13 mouse cellular contexts compared by ENCODE assay signal in genomic region chr10:60349644-60350043, GRCm38 (mm10). TPM values are rescaled to one million over a fixed set of nuclear protein-coding genes. Genes with fewer than 3 reads are reported as not detected.
DNase-seq lines count a peak whose midpoint lies in the region; ATAC-seq and TF ChIP-seq lines count a peak whose summit lies in the region.
"Had no signal": no experiment of that assay in that cellular context is flagged by ENCODE, and none has a peak within 500 bp of the region (broad histone marks: within the 10 kb centered on the region; RNA-seq: fewer than 3 reads in every experiment).

No protein-coding gene starts in this region.

- DNase-seq in layer of hippocampus, adult 2 months (ENCODE audit: low spot score in 2 of 2), result no peak
- no peak for DNase-seq in layer of hippocampus, postnatal 36 days
- no peak for DNase-seq in layer of hippocampus, adult 9-11 months
- no peak for DNase-seq in natural killer cell, adult 2 months (ENCODE audit: low spot score in 2 of 2)
- DNase-seq in hindbrain, embryonic 14.5 days (ENCODE audit: low spot score), result no peak
- DNase-seq: right cerebral cortex, adult 18-20 months had no signal

- peak; percentile 64 for ATAC-seq in erythroid progenitor cell, adult 5-6 weeks (replicated peaks; ENCODE audit: low FRiP score, poor library complexity, severe bottlenecking)
- ATAC-seq in liver, embryonic 16.5 days (ENCODE audit: low read depth), result peak; percentile 70
- ATAC-seq in hindbrain, embryonic 14.5 days (ENCODE audit: low FRiP score), result no peak
- ATAC-seq: hindbrain, embryonic 16.5 days had no signal

- no peak for TF ChIP-seq POLR2A in bone marrow macrophage, adult 2 months (IDR thresholded peaks at IDR 0.05; ENCODE audit: borderline replicate concordance, low read depth, low read length)

- no peak for TF ChIP-seq CTCF in layer of hippocampus, adult 2 months (conservative IDR thresholded peaks at IDR 0.05)
- TF ChIP-seq CTCF in bone marrow macrophage, adult 2 months (IDR thresholded peaks at IDR 0.05; ENCODE audit: low read depth, low read length), result no peak

- peaks cover 42% of the 10 kb centered on the region for H3K4me1 ChIP-seq in bone marrow macrophage, adult 2 months (ENCODE audit: control insufficient read depth, insufficient read depth, low read length)
- H3K4me1 ChIP-seq in liver, embryonic 16.5 days (ENCODE audit: control insufficient read depth, low read depth, low read length), result peaks cover 60% of the 10 kb centered on the region
- peaks cover 16% of the 10 kb centered on the region for H3K4me1 ChIP-seq in hindbrain, embryonic 14.5 days (replicated peaks; ENCODE audit: control insufficient read depth, insufficient read depth, low read length)

- H3K9me3 ChIP-seq in liver, embryonic 16.5 days (replicated peaks; ENCODE audit: control insufficient read depth, low read length), result no peaks in the 10 kb centered on the region
- 0 out of 2 replicates have a peak, but pooled peaks cover 3% of the 10 kb centered on the region for H3K9me3 ChIP-seq in hindbrain, embryonic 14.5 days (ENCODE audit: control insufficient read depth, low read length)
- H3K9me3 ChIP-seq: forebrain, embryonic 10.5 days had no signal

- H3K4me3 ChIP-seq in layer of hippocampus, adult 2 months, result no peak overlapping the region; the same call in 1 of the 2 replicates
- peak overlapping the region; percentile 56 for H3K4me3 ChIP-seq in bone marrow macrophage, adult 2 months (ENCODE audit: insufficient read depth, low read length)
- H3K4me3 ChIP-seq in liver, embryonic 16.5 days (ENCODE audit: low read depth, low read length), result peak overlapping the region; percentile 78
- no peak overlapping the region for H3K4me3 ChIP-seq in hindbrain, embryonic 14.5 days (replicated peaks; ENCODE audit: low read length)
- H3K4me3 ChIP-seq: forebrain, embryonic 10.5 days had no signal

- 50% methylated on average over 5 of the region's 5 CpGs for WGBS in liver, embryonic 16.5 days (ENCODE audit: insufficient replicate concordance)
- 93% methylated on average over 5 of the region's 5 CpGs for WGBS in hindbrain, embryonic 14.5 days

- no peaks in the 10 kb centered on the region for H3K36me3 ChIP-seq in liver, embryonic 16.5 days (ENCODE audit: control insufficient read depth, insufficient read depth)
- no peaks in the 10 kb centered on the region for H3K36me3 ChIP-seq in hindbrain, embryonic 14.5 days (replicated peaks; ENCODE audit: control insufficient read depth, insufficient read depth)
- H3K36me3 ChIP-seq: forebrain, embryonic 10.5 days had no signal

- H3K27me3 ChIP-seq in liver, embryonic 16.5 days (ENCODE audit: control insufficient read depth, insufficient read depth, low read depth, low read length), result no peaks in the 10 kb centered on the region
- H3K27me3 ChIP-seq in hindbrain, embryonic 14.5 days (ENCODE audit: control insufficient read depth, insufficient read depth, low read length), result peaks cover 17% of the 10 kb centered on the region

- peak overlapping the region; percentile 90 for H3K9ac ChIP-seq in liver, embryonic 16.5 days (ENCODE audit: low read depth, low read length)
- H3K9ac ChIP-seq in hindbrain, embryonic 14.5 days, result no peak overlapping the region

- H3K4me2 ChIP-seq in liver, embryonic 16.5 days (ENCODE audit: low read depth, low read length), result peak overlapping the region; percentile 83
- no peak overlapping the region for H3K4me2 ChIP-seq in hindbrain, embryonic 14.5 days (replicated peaks)

- peak overlapping the region; percentile 83; the same call in 1 of the 2 replicates for H3K27ac ChIP-seq in layer of hippocampus, adult 2 months
- H3K27ac ChIP-seq in bone marrow macrophage, adult 2 months (ENCODE audit: insufficient read depth, low read depth, low read length), result peak overlapping the region; percentile 95
- H3K27ac ChIP-seq in liver, embryonic 16.5 days (ENCODE audit: low read length), result peak overlapping the region; percentile 92
- no peak overlapping the region for H3K27ac ChIP-seq in hindbrain, embryonic 14.5 days

RNA-seq across cellular contexts. Expression of gene Vsir, which starts 3.0 kb away (rescaled TPM):
- 10 to 100 TPM; 17.6 to 23.2 TPM for total RNA-seq in layer of hippocampus, adult 2 months (2021)
- 10 to 100 TPM; 19.8 to 22.9 TPM for total RNA-seq in layer of hippocampus, postnatal 36 days (2021)
- 536 and 666 TPM in 2 replicates for polyA plus RNA-seq in bone marrow macrophage, adult 2 months (2012; ENCODE audit: insufficient read depth, insufficient read length, missing spikeins)
- total RNA-seq in erythroid progenitor cell, adult 5-6 weeks (2015; ENCODE audit: low replicate concordance), result 84.7 and 114 TPM in 2 replicates
- 84.7 and 147 TPM in 2 replicates for total RNA-seq in erythroid progenitor cell, adult 5-6 weeks (2017; ENCODE audit: low replicate concordance)
- 11.9 and 12.4 TPM in 2 replicates for polyA plus RNA-seq in liver, embryonic 16.5 days (2015; fragmentation: Nextera tagmentation; extraction: Ambion mirVana)
- 2.5 and 2.7 TPM in 2 replicates for polyA plus RNA-seq in hindbrain, embryonic 14.5 days (2014; fragmentation: Nextera tagmentation; extraction: Ambion mirVana)

RNA-seq across cellular contexts. Expression of gene Gm17455, which starts 49.9 kb away (rescaled TPM):
- not detected for total RNA-seq in layer of hippocampus, adult 2 months (2021)
- not detected for total RNA-seq in layer of hippocampus, postnatal 36 days (2021)
- not detected in 2 replicates for polyA plus RNA-seq in bone marrow macrophage, adult 2 months (2012; ENCODE audit: insufficient read depth, insufficient read length, missing spikeins)
- total RNA-seq in erythroid progenitor cell, adult 5-6 weeks (2015; ENCODE audit: low replicate concordance), result not detected in 2 replicates
- not detected in 2 replicates for total RNA-seq in erythroid progenitor cell, adult 5-6 weeks (2017; ENCODE audit: low replicate concordance)
- polyA plus RNA-seq in liver, embryonic 16.5 days (2015; fragmentation: Nextera tagmentation; extraction: Ambion mirVana), result not detected in 2 replicates
- polyA plus RNA-seq in hindbrain, embryonic 14.5 days (2014; fragmentation: Nextera tagmentation; extraction: Ambion mirVana), result 9.7 and 18.2 TPM in 2 replicates
- total RNA-seq: common myeloid progenitor, adult 5-6 weeks; gastrocnemius, postnatal 36 days had no signal

Comparison
In these comparisons a context has a peak if more than half of its experiments do, and no peak if none do; other contexts are left out.
1. H3K4me3 ChIP-seq: peak in bone marrow macrophage, adult 2 months (single experiment) and liver, embryonic 16.5 days (single experiment); none in layer of hippocampus, adult 2 months (single experiment) and hindbrain, embryonic 14.5 days (single experiment).